Mouse (Mus musculus): ENCODE measurements around the gene Crb2. TPM values are rescaled to one million over a fixed set of nuclear protein-coding genes. Genes with fewer than 3 reads are reported as not detected.

Gene Crb2
- total and polyA plus RNA-seq, 3 experiments, result 0.48 to 0.81 (median 0.64) TPM

- H3K4me3 ChIP-seq, result no peak overlapping the region
- no peaks in the 10 kb centered on the region for H3K36me3 ChIP-seq (ENCODE audit: control insufficient read depth, insufficient read depth, low read length)
- H3K9ac ChIP-seq (ENCODE audit: low read depth, low read length), result no peak overlapping the region
- no peak overlapping the region for H3K27ac ChIP-seq
- WGBS, result 100% methylated on average over 2 of the region's 2 CpGs
- H3K4me1 ChIP-seq (ENCODE audit: control insufficient read depth, insufficient read depth, low read length), result peaks cover 7% of the 10 kb centered on the region
- TF ChIP-seq EP300 (IDR thresholded peaks at IDR 0.05; ENCODE audit: insufficient read depth, low read depth, low read length) (no peak), CTCF (IDR thresholded peaks at IDR 0.05) (no peak), POLR2A (IDR thresholded peaks at IDR 0.05; ENCODE audit: insufficient read depth, low read depth, low read length) (no peak)
- H3K79me2 ChIP-seq (replicated peaks; ENCODE audit: control insufficient read depth, insufficient read depth, low read length), result no peaks in the 10 kb centered on the region
- H3K27me3 ChIP-seq (ENCODE audit: control insufficient read depth, insufficient read depth, low read length), result no peaks in the 10 kb centered on the region
- no peak for DNase-seq
- intact Hi-C loops (cut with DNase I), result no loop called here
Measured at GRCm38 (mm10) chr2:37764514-37764913, 11.5 kb upstream of the Crb2 start.

- Histone ChIP-seq H3K4me3 (no peak overlapping the region), H3K27me3 (ENCODE audit: control insufficient read depth, insufficient read depth, low read length) (no peaks in the 10 kb centered on the region), H3K9ac (ENCODE audit: low read depth, low read length) (no peak overlapping the region), H3K27ac (no peak overlapping the region), H3K79me2 (replicated peaks; ENCODE audit: control insufficient read depth, insufficient read depth, low read length) (no peaks in the 10 kb centered on the region), H3K36me3 (ENCODE audit: control insufficient read depth, insufficient read depth, low read length) (no peaks in the 10 kb centered on the region), H3K4me1 (ENCODE audit: control insufficient read depth, insufficient read depth, low read length) (peaks cover 7% of the 10 kb centered on the region)
- TF ChIP-seq EP300 (IDR thresholded peaks at IDR 0.05; ENCODE audit: insufficient read depth, low read depth, low read length) (no peak), POLR2A (IDR thresholded peaks at IDR 0.05; ENCODE audit: insufficient read depth, low read depth, low read length) (no peak), CTCF (IDR thresholded peaks at IDR 0.05) (no peak)
- peak in 1 of 2 experiments; percentile 46 for DNase-seq
- 45% methylated on average over 21 of the region's 21 CpGs for WGBS
- intact Hi-C loops (cut with DNase I), result no loop called here
Measured at GRCm38 (mm10) chr2:37765082-37765483, 11.0 kb upstream of the Crb2 start.

- no peaks in the 10 kb centered on the region for H3K79me2 ChIP-seq (replicated peaks; ENCODE audit: control insufficient read depth, insufficient read depth, low read length)
- no peak for TF ChIP-seq POLR2A (IDR thresholded peaks at IDR 0.05; ENCODE audit: insufficient read depth, low read depth, low read length)
- no peak for TF ChIP-seq EP300 (IDR thresholded peaks at IDR 0.05; ENCODE audit: insufficient read depth, low read depth, low read length)
- TF ChIP-seq CTCF (IDR thresholded peaks at IDR 0.05), result no peak
- H3K4me1 ChIP-seq (ENCODE audit: control insufficient read depth, insufficient read depth, low read length), result peaks cover 7% of the 10 kb centered on the region
- DNase-seq, result peak in 1 of 2 experiments; percentile 31
- WGBS, result 53% methylated on average over 10 of the region's 11 CpGs
- no peak overlapping the region for H3K9ac ChIP-seq (ENCODE audit: low read depth, low read length)
- intact Hi-C loops (cut with DNase I), result no loop called here
- no peaks in the 10 kb centered on the region for H3K36me3 ChIP-seq (ENCODE audit: control insufficient read depth, insufficient read depth, low read length)
- no peak overlapping the region for H3K27ac ChIP-seq
- H3K4me3 ChIP-seq, result no peak overlapping the region
- H3K27me3 ChIP-seq (ENCODE audit: control insufficient read depth, insufficient read depth, low read length), result no peaks in the 10 kb centered on the region
Measured at GRCm38 (mm10) chr2:37766027-37766761, 9.9 kb upstream of the Crb2 start.

- H3K9ac ChIP-seq (ENCODE audit: low read depth, low read length), result no peak overlapping the region
- DNase-seq, result peak; percentile 52 to 57
- H3K4me3 ChIP-seq, result no peak overlapping the region
- H3K79me2 ChIP-seq (replicated peaks; ENCODE audit: control insufficient read depth, insufficient read depth, low read length), result no peaks in the 10 kb centered on the region
- H3K27ac ChIP-seq, result no peak overlapping the region
- TF ChIP-seq EP300 (IDR thresholded peaks at IDR 0.05; ENCODE audit: insufficient read depth, low read depth, low read length) (no peak), POLR2A (IDR thresholded peaks at IDR 0.05; ENCODE audit: insufficient read depth, low read depth, low read length) (no peak), CTCF (IDR thresholded peaks at IDR 0.05) (no peak)
- no peaks in the 10 kb centered on the region for H3K27me3 ChIP-seq (ENCODE audit: control insufficient read depth, insufficient read depth, low read length)
- H3K36me3 ChIP-seq (ENCODE audit: control insufficient read depth, insufficient read depth, low read length), result no peaks in the 10 kb centered on the region
- intact Hi-C loops (cut with DNase I), result no loop called here
- WGBS, result 7% methylated on average over 9 of the region's 9 CpGs
- peaks cover 9% of the 10 kb centered on the region for H3K4me1 ChIP-seq (ENCODE audit: control insufficient read depth, insufficient read depth, low read length)
Measured at GRCm38 (mm10) chr2:37767080-37767547, 8.9 kb upstream of the Crb2 start.

GRCm38 (mm10) chr2:37767739-37768138 lies 8.3 kb upstream of the Crb2 start:
- intact Hi-C loops (cut with DNase I), result no loop called here
- no peaks in the 10 kb centered on the region for H3K27me3 ChIP-seq (ENCODE audit: control insufficient read depth, insufficient read depth, low read length)
- DNase-seq, result no peak
- TF ChIP-seq EP300 (IDR thresholded peaks at IDR 0.05; ENCODE audit: insufficient read depth, low read depth, low read length), result no peak
- no peak for TF ChIP-seq CTCF (IDR thresholded peaks at IDR 0.05)
- no peak for TF ChIP-seq POLR2A (IDR thresholded peaks at IDR 0.05; ENCODE audit: insufficient read depth, low read depth, low read length)
- no peak overlapping the region for H3K27ac ChIP-seq
- H3K36me3 ChIP-seq (ENCODE audit: control insufficient read depth, insufficient read depth, low read length), result no peaks in the 10 kb centered on the region
- WGBS, result 86% methylated on average over 3 of the region's 3 CpGs
- no peak overlapping the region for H3K9ac ChIP-seq (ENCODE audit: low read depth, low read length)
- no peaks in the 10 kb centered on the region for H3K79me2 ChIP-seq (replicated peaks; ENCODE audit: control insufficient read depth, insufficient read depth, low read length)
- H3K4me3 ChIP-seq, result no peak overlapping the region
- H3K4me1 ChIP-seq (ENCODE audit: control insufficient read depth, insufficient read depth, low read length), result peaks cover 9% of the 10 kb centered on the region

GRCm38 (mm10) chr2:37768903-37769302 lies 7.1 kb upstream of the Crb2 start:
- H3K9ac ChIP-seq (ENCODE audit: low read depth, low read length), result no peak overlapping the region
- H3K27me3 ChIP-seq (ENCODE audit: control insufficient read depth, insufficient read depth, low read length), result no peaks in the 10 kb centered on the region
- peaks cover 9% of the 10 kb centered on the region for H3K4me1 ChIP-seq (ENCODE audit: control insufficient read depth, insufficient read depth, low read length)
- H3K36me3 ChIP-seq (ENCODE audit: control insufficient read depth, insufficient read depth, low read length), result no peaks in the 10 kb centered on the region
- intact Hi-C loops (cut with DNase I), result no loop called here
- H3K4me3 ChIP-seq, result no peak overlapping the region
- TF ChIP-seq CTCF (IDR thresholded peaks at IDR 0.05) (no peak), POLR2A (IDR thresholded peaks at IDR 0.05; ENCODE audit: insufficient read depth, low read depth, low read length) (no peak), EP300 (IDR thresholded peaks at IDR 0.05; ENCODE audit: insufficient read depth, low read depth, low read length) (no peak)
- H3K79me2 ChIP-seq (replicated peaks; ENCODE audit: control insufficient read depth, insufficient read depth, low read length), result no peaks in the 10 kb centered on the region
- 69% methylated on average over 2 of the region's 2 CpGs for WGBS
- peak in 1 of 2 experiments; percentile 58 for DNase-seq
- H3K27ac ChIP-seq, result no peak overlapping the region

Data from heart, adult 2 months (tissue).